Mouse (Mus musculus) ovary, postnatal 10 days (tissue): ENCODE results near the gene Pacrg.

Experiments
- DNase-seq: peaks from one replicate; pipeline ENCODE4 v3.0.0; 2022; ENCODE audit warnings: low spot score

The Pacrg gene

DNA sequence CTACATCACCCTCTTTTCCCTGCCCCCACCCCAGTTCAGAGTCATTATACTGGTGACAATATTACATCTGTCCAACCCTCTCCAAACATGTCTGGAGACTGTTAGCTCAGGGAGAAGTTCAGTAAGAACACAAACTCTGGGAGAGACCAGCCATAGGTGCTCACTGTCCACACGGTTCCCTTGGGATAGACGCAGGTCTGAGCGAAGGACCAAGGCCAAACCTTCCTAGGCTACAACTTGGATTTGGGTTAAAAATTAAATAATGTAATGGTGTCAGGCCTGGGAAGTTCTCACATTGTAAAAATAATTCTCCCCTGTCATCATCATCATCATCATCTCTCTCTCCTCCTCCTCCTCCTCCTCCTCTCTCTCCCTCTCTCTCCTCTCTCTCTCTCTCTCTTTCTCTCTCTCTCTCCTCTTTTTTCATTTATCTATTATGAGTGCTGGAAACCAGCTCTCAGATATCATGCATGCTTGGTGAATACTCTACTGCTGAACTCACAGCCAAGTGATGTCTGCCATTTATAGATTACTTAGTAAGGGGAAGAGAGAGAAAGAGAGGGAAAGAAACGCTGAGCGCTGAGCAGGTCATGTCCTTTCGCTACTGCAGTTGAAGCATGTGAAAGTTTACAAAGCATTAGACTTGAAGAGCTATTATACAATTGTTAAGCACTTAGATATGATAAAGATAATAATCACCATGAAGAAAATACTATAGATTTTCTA, 215.2 kb downstream of the Pacrg start:
- no peak for DNase-seq

DNA sequence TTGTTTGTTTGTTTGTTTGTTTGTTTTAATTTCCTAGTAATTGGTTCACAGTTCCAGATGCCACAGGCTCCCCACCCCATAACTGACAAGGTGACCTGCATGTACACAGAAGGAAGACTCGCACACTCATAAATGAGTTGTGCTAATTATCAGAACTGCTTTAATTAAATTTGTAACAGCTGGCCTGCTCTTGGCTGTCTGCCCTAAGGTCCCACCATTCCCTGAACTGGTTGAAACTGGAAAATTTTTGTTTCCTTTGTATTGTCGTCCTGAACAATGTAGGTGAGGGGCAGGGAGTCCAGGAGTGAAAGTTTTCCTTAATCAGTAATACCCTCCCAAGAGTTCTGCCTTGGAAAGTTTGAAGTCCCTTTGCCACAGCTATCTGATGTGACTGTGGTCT, 219.5 kb downstream of the Pacrg start:
- no peak for DNase-seq

DNA sequence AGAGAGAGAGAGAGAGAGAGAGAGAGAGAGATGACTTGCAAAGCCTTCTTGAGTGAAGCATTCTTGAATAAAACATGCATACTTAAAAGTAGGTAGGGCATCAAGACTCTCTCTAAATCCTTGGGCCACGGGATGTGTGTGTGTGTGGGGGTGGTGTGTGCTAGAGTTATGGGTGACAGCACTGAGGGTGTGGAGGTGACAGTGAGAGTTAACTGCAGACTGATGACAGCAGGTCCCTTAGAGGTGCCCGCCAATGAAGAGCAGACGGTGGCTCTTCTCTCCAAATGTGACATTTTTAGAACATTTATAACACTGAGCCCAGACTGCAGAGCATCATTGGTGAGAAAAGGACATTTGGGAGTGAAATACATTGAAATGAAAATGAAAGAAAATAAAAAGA, 220.2 kb downstream of the Pacrg start:
- DNase-seq = no peak

DNA sequence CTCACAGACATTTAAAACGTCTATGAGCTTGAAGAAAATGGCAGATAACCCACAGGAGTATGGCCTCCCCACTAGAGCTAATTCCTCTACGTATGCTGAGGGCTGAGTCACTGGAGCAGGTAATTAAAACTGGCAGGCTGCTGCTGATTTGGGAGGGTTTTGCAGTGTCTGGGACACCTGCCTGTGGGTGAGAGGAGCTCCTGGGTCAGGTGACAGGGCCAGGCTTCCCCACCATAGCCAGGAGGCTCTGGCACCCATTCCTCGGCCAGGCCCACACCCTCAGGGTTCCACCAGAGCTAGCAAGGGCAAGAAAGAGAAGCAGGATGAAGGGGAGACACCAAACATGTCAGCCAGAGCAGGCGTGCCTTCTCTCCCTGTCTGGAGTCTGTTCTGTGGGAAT, 222.5 kb downstream of the Pacrg start:
- DNase-seq = no peak

DNA sequence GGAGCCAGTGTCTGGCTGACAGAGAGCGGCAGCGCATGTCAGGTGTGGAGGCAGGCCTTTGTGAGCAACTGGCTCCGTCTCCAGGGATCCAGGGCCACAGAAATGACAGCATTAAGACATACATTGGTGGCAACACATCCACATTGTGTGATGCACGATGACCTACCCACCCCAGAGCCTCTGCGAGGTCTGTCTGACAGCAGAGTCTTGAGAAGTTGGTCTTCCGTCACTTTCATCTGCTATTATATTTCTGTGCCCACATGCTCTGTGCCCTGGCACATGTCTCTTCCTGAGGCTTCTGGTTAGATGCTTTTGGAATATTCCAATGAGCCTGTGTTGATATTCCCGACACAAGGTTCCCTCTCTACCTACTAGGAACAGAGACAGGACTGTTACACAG, 224.5 kb downstream of the Pacrg start:
- DNase-seq = no peak

DNA sequence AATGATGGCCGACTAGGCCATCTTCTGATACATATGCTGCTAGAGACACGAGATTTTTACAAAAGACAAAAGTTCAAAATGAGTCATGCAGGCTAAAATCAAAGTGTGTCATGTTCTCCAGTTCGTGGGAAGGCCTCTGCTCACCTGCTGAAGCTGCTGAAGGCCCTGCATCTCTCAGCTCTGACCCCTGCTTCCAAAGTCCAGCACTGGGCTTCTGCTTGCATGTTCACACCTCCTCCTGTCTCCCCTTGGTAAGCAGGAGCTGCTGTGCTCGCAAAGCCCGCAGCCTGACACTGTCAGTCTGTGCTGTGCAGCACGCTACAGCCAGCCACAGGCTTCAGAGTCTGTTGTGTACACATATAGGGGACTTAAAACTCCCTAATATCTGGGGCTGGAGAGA, 225.4 kb downstream of the Pacrg start:
- DNase-seq = no peak

DNA sequence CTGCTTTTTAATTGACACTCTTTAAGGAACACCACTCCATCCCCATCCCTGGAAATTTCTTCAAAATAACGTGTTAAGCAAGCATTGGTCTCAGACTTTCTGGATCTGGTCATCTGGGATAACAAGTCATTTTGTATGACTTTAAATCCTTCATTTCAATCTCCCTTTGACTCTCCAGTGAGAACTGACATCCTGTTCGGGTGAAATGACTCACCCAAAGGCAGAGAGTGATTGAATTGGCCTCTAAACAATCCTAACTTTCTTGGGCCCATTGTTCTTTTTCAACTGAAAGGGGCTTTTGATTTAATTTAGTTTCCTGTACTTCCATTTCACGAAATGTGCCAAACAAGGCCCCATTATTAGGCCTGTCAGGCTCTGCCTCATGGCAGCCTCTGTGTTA, 228.5 kb downstream of the Pacrg start:
- no peak for DNase-seq

DNA sequence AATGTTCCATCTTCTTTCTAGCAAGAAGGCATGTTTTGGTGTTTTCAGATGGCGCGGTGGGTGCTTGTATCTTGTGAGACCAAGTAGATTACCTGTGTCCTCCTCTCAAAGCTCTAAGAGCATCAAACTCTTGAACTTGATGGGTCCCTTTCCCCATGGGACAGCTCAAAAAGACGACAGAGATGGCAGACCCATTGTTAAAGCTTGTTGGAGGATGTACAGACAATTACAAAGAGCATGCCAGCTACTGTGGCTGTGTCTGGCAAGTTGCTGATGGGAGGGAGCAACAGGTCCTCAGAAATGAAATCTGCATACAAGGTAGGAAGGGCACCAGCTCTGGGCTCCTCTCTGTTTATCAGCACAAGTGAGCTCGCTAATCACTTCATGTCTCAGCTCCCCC, 232.0 kb downstream of the Pacrg start:
- DNase-seq = no peak

DNA sequence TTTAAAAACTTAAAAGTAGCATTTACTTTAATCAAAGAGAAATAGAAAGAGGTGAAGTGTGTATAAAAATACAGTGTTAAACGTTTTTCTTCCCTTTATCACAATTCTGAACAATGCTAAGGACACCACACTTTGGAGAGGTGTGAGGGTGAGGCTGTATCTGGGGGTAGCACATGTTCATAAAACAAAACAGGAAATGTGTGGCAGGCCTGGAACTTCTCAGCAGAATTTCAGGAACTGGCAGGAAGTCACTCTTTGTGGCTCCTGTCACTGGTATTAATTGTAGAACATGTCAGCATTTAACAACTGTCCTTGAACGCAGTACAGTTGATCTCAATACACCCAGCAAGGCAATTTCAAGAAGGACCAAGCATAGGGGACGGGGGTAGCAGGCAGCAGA, 234.0 kb downstream of the Pacrg start:
- no peak for DNase-seq

DNA sequence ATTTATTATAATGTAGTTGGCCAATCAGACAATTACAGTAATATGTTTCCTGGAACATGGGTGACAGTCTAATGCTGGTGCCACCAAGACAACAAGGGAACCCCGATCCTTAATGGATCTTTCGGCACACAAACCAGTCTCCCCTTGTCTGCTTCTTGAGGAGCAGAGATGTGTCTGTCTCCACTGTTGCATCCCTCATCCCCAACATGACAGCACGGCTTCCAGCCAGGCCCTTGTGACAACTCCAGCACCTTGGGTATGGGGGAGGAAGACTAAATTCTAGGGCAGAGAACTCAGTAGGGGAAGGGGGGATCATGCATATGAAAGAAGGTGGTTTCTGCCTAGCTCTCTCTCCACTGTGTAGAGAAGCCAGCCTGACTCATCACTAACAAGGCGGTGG, 242.4 kb downstream of the Pacrg start:
- DNase-seq = no peak

DNA sequence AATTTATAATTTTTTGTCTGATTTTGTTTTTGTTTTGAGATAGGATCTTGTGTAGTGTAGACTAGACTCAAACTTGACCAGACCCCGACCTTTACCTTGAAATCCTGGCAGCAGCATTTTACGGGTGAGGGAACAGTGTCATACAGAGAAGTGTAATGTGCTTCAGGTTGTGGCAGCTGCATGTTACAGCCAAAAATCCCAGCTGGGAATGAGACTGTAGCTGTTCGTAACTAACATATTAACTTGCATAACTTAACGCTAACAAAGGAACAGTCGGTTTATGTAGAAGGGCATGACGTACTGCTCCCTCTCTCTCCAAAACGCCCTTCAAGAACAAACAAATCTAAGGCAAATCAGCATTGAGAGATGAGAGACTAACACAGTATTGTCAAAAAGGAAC, 250.5 kb downstream of the Pacrg start:
- no peak for DNase-seq

DNA sequence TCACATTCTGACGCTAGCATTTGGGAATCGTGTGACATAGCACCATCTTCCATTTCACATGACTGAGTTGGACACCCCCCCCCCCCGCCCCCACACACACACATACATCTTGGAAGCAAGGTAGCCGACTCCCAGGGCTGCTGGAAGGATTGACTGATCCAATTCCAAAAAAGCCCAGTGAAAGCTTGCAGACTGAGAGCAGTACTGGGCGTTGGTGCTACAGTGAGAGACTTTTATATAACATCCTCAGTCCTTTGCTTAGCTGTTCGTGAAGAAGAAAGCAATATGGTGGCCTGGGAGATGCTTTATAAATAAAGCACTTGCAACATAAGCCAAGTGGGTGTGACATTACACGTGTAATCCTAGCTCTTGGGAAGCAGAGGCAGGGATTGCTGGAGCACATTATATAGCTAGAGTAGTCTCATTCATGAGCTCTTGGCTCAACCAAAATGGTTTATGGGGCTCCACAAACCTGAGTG, 251.2 kb downstream of the Pacrg start:
- DNase-seq = no peak

DNA sequence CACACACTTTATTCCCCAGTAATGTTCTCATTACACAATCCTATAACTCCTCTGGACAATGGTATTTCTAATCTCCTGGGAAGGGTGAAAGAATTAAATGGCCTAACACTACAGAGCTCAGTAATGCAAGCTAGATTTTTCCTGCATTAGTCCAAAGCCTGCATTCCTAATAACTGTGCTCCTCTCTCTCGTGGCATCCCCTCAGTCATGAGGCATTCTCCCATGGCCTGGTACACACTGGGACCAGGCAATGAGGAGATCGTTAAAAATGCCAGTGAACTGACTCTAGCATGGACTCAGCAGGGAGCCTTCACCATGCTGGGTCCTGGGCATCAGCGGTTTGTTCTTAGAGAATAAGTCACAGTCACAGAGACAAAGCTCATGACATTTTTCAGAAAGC, 256.8 kb downstream of the Pacrg start:
- no peak for DNase-seq

DNA sequence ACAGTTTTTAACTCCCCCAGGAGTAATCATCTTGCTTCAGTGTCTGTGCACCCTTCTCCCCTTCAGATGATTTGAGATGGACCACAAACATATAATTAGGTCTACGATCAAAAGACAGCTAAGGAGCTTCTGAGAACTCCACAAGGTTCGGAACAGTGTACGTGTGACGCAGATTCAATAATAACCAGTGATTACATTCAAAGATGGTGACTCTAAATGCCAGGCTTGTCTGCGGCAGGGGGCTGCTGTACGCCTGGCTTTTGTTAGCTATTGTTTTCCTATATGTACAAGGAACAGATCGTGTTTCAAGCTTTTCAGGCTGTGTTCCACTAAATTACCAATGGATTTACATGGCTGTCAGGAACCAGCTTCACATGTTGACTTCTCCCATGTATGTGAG, 264.8 kb downstream of the Pacrg start:
- DNase-seq = no peak

DNA sequence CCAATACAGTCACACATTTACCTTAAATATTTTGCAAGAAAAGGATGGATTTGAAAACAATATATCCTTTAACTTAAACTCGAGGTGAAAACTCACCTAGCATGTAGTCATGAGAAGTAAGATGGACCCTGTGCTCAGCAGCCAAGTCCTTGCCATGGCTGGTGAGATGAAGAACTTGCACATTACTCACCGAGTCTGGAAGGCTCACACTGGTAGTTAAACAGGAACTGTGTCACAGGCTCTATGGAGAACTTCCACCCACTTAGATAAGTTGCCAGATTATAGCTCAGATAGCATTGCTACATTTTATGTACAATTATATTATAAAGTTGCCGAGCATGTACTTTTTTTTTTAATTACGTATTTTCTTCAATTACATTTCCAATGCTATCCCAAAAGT, 267.7 kb downstream of the Pacrg start:
- DNase-seq = no peak

DNA sequence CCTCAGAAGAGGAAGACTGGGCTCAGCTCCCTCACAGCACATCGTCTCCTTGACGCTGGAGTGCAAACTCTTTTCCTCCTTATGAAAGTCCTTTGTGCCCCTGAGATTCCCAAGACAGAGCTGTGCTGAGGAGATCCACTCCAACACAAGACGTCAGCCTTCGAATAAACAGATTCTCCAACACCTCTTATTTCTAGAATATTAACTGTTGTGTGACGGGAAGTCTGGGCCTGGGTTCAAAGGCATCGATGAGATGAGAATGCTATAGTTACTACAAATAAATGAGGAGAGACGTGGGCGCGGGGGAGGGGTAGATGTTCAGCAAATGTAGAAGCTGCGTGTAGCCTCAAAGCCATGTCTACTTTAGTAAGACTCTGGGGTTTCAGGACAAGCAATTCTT, 270.8 kb downstream of the Pacrg start:
- no peak for DNase-seq

DNA sequence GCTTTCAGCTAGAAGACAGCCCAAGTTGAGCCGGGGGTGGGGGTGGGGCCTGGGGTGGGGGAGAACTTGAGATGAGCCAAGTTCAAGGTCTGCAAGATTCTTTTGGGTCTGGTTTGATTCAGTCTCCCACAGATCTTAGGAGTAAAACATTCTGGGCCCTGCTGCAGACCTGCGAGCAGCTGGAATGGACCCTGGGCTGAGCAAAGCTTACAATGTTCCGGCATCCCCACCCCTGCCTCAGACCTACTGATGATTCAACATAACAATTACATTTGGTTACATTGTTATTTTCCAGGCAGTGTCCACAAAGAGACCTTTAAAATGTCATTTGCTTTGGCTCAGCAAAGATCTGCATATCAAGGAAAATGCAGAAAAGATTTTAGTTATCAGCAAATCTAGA, 272.7 kb downstream of the Pacrg start:
- DNase-seq = no peak

DNA sequence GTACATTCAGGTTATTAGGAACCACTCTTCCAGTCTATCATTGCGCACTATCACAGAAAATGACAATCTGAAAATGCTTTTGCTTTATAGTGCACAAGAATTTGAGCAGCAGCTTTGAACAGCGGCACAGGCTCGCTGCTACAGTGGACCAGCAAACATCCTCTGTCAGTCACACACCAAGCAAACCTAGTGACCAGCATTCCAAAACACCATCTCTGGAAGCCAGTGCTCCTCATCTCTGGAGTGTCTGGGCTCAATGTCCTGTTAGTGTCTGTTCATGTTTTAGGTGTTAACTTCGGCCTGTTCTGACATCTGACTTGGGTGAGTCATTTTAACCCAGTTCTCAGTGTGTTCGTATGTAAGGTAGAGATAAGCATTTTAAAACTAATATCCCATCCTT, 275.9 kb downstream of the Pacrg start:
- no peak for DNase-seq

DNA sequence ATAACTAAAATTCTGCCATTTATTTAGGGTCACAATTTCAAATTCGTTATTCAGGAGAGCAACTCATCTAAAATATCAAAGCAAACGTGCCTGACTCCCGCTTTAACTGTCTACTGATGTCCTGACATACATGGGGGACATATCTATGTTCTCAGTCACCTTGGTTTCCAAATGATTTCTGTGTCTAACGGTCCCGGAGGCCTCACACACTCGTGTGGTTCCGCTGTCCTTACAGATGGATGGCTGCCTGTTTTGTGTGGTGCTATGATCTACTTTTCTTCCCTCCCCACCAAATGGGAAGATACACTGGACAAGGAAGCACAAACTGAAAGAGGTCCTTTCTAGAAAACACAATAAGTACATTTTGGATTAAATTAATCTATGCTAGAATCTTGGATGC, 277.2 kb downstream of the Pacrg start:
- no peak for DNase-seq

DNA sequence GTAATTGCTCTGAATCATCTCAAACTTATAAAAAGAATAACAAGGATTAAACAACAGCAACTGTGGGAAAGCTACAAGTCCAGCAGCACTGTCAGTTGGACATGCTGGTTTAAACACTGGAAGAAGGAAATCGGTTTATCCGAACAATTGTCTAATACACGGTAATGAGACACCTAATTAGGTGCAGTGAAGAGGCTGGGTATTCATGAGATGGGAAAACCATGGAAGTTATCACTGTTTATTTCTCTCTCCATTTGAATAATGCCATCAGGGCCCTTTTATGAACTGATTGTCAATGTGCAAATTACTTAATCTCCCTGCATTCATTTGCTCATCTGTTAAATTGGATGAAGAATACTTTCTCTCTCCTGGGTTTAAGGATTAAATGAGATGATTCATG, 280.1 kb downstream of the Pacrg start:
- no peak for DNase-seq

DNA sequence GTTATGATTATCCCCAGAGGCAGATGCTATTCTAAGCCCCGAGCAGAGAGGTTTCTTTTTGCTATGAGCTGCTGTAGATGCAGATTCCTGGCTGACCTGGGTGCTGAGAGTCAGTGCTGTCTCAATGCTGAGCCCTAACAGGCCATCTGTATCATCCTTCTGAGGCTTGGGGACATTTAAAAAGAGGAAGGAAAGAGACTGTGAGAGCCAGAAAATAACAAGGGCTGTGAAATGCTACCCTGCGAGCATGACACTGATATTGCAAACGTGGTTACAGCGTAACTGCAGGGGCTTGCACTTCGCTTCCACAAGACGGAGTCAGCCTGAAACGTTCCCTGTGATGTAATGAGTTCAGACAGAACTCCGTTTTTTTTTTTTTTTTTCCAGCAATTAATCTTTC, 281.4 kb downstream of the Pacrg start:
- DNase-seq = no peak

DNA sequence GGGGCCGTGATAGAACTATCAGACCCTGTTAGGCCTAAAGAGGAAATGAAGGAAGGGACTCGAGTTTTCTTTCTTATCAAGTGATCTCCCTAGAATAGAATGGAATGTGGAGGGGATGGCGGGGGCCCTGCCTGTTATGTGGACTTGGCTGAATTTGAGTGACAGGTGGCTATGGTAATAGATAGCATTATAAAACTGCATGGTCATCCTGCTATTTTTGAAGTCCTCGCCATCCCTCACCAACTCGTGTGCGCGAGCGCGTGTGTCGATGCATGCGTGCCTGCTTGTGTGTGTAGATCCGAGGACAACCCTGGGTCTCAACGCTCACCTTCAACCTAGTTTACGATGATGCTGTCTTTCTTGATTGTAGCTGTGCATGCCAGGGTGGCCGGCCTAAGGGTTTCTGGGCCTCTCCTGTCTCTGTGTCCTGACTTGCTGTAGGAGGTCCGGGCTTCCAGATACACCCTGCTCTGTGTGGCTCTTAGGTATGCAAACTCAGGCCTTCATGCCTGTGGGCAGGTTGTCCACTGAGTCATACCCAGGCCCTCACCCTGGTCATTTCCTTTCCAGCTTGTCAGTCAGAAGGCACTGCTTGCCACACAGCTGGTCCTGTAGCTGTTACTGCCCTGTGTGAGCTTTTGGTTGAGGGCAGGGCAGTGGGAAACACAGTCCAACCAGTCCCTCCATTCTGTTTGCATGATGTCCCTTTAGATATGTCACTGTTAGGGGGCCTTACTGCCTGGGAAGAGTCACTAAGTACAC, 287.6 kb downstream of the Pacrg start:
- DNase-seq = no peak

DNA sequence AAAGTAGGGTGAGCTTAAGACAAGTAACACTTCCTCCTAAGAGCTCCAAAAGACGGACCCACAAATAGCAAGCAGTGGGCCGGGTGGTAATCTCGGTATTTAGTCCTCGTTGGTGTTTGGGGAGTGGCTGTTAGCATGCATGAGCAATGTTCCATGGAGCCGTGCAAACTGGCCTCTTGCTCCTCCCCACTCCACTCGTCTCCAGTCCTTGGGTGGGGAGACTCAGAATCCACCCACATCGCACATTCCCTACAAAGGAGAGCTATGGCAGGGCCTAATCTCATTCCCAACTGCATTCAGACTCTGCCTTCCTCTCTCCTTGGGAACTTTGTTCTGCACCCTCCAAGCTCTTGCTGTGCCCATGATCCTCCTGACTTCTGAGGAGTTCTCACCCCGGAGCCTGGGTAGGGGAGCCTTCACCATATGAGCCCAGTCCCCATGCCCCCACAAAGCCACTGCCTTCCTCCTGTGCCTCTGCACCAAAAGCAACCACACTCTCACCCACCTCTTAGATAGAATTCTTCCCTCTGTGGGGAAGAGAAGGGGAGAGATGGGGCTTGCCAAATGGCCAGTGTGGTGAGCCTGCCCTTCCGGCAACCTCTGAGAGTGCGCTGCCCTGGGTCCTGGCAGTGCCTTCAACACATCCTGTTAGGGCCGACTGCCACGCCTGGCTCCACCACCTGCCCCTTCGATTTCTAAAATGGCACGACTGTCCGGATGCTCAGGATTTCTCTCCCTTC, 289.2 kb downstream of the Pacrg start:
- DNase-seq = no peak
